Mouse (Mus musculus) CH12.LX (cell line): ENCODE results near the gene Btbd7.

Experiments used
- CHD1 ChIP-seq: IDR thresholded peaks from 2 replicates; pipeline ENCODE4 v1.6.1; 2012; ENCODE audit warnings: low read depth, low read length, improper control_type of control experiment, inconsistent platforms
- MAFK ChIP-seq: IDR thresholded peaks from 2 replicates; pipeline ENCODE4 v1.6.1; 2011; ENCODE audit warnings: low read length, improper control_type of control experiment; ENCODE audit not compliant: insufficient replicate concordance
- NRF1 ChIP-seq: IDR thresholded peaks from 2 replicates; pipeline ENCODE4 v1.6.1; 2014; ENCODE audit warnings: low read depth, mild to moderate bottlenecking, inconsistent platforms, low read length, improper control_type of control experiment, moderate library complexity

GRCm38 (mm10) chr12:102776035-102776434, 102.2 kb downstream of the Btbd7 start:
- TF ChIP-seq CHD1, result no peak
- TF ChIP-seq MAFK, result no peak
- no peak for TF ChIP-seq NRF1
